Mouse (Mus musculus): ENCODE measurements around the gene Tha1. TPM values are rescaled to one million over a fixed set of nuclear protein-coding genes. Genes with fewer than 3 reads are reported as not detected.

The Tha1 gene
- polyA plus RNA-seq, 1 experiment from 2014 or later = 1.9 TPM

DNA sequence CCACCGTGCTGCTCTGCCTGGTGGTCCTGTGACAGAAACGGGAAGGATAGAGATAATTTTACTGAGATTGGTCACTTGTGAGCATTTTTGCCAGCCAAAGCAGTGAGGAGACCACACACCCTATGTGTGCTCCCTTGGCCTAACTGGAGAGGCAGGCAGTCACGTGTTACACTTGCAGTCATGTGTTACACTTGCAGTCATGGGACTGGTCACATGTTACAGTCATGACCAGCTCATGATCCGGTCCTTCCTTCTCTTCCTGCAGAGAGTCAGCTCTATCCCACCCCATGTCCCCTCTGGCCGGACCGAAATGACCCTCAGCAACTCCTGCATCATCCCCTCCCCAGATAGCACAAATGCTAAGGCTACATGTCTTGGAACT lies 7.7 kb upstream of the Tha1 start:
- no peak overlapping the region for H3K4me3 ChIP-seq (replicated peaks)
- H3K9ac ChIP-seq = no peak overlapping the region
- ATAC-seq (ENCODE audit: low read depth) (no peak), DNase-seq (no peak)
- 47% methylated on average over 6 of the region's 6 CpGs for WGBS (ENCODE audit: insufficient replicate concordance)
- H3K4me1 ChIP-seq (replicated peaks) = peaks cover 48% of the 10 kb centered on the region
- no peak overlapping the region for H3K4me2 ChIP-seq
- no peaks in the 10 kb centered on the region for H3K36me3 ChIP-seq
- peak overlapping the region; percentile 32; the same call in 1 of the 2 replicates for H3K27ac ChIP-seq
- H3K9me3 ChIP-seq (replicated peaks) = no peaks in the 10 kb centered on the region
- 0 out of 2 replicates have a peak, but pooled peaks cover 3% of the 10 kb centered on the region for H3K27me3 ChIP-seq

DNA sequence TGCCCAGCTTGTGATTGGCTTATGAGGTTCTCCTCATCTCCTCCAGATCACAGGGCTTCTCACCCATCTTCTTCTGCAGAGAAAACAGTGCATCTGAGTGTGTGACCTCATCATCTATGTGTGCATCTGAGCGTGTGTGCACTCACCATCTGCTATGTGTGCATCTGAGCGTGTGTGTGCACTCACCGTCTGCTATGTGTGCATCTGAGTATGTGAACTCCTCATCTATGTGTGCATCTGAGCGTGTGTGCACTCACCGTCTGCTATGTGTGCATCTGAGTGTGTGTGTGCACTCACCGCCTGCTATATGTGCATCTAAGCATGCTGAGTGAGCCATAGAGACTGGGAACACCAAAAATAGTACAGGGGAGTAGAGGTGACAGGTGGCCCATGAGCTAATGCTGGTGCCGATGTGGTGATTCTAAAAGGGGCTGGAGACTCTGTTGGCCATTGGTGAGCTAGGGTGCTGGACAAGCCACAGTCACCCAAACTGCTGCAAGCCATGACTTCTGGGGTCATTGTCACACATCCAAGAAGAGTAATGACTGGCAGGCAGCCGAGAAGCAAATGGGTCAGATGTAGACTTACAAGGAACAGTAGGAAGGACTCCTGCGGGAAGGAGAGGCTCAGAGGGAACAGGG lies 7.2 kb upstream of the Tha1 start:
- Histone ChIP-seq H3K27ac (peak overlapping the region; percentile 32; the same call in 1 of the 2 replicates), H3K27me3 (0 out of 2 replicates have a peak, but pooled peaks cover 3% of the 10 kb centered on the region), H3K4me1 (replicated peaks) (peaks cover 46% of the 10 kb centered on the region), H3K36me3 (no peaks in the 10 kb centered on the region), H3K4me3 (replicated peaks) (no peak overlapping the region), H3K9ac (no peak overlapping the region), H3K4me2 (no peak overlapping the region), H3K9me3 (replicated peaks) (no peaks in the 10 kb centered on the region)
- DNase-seq (no peak), ATAC-seq (ENCODE audit: low read depth) (no peak)
- WGBS (ENCODE audit: insufficient replicate concordance) = 76% methylated on average over 9 of the region's 9 CpGs

DNA sequence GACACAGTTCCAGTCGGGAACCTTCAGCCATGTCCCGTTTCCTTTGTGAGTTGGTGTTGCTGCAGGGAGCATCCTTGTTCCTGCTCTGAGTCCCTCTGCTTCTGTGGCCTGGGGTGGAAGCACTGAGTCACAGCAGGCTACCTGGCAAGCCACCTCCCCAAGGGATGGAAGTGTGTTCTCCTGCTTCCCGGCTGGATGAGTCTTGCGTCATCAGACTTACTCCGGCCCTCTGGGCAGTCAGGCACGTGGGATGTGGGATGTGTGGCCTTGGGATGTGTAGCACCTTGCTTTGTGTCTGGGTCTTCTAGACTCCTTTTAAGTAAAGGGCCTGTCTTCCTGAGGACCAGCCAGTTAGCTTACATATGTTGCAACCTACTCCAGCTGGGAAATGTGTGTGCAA lies 6.4 kb upstream of the Tha1 start:
- H3K9ac ChIP-seq = no peak overlapping the region
- WGBS (ENCODE audit: insufficient replicate concordance) = 65% methylated on average over 6 of the region's 6 CpGs
- H3K27me3 ChIP-seq = 0 out of 2 replicates have a peak, but pooled peaks cover 3% of the 10 kb centered on the region
- no peak overlapping the region for H3K4me2 ChIP-seq
- H3K27ac ChIP-seq = peak overlapping the region; percentile 66
- DNase-seq = no peak
- H3K4me1 ChIP-seq (replicated peaks) = peaks cover 51% of the 10 kb centered on the region
- no peaks in the 10 kb centered on the region for H3K9me3 ChIP-seq (replicated peaks)
- ATAC-seq (ENCODE audit: low read depth) = no peak
- H3K4me3 ChIP-seq (replicated peaks) = no peak overlapping the region
- no peaks in the 10 kb centered on the region for H3K36me3 ChIP-seq

DNA sequence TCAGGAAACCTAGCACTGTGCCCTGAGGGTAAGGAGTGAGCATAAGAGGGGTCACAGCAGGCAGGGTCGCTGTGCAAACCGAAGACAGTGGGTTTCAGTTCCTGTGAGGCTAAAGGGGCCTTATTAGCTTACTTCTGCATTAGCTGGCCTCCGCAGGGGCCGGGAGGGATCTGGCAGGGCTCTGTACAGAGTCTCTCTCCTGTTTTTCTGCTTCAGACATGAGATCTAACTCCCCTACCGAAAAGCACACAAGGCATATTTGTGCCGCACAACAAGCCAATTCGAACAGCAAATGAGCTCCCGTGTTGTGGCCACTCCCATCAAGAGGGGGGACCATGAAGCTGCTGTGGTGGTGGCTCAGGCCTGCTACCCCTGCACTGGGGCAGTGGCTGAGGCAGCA lies 5.6 kb upstream of the Tha1 start:
- H3K4me3 ChIP-seq (replicated peaks) = no peak overlapping the region
- no peak for ATAC-seq (ENCODE audit: low read depth)

DNA sequence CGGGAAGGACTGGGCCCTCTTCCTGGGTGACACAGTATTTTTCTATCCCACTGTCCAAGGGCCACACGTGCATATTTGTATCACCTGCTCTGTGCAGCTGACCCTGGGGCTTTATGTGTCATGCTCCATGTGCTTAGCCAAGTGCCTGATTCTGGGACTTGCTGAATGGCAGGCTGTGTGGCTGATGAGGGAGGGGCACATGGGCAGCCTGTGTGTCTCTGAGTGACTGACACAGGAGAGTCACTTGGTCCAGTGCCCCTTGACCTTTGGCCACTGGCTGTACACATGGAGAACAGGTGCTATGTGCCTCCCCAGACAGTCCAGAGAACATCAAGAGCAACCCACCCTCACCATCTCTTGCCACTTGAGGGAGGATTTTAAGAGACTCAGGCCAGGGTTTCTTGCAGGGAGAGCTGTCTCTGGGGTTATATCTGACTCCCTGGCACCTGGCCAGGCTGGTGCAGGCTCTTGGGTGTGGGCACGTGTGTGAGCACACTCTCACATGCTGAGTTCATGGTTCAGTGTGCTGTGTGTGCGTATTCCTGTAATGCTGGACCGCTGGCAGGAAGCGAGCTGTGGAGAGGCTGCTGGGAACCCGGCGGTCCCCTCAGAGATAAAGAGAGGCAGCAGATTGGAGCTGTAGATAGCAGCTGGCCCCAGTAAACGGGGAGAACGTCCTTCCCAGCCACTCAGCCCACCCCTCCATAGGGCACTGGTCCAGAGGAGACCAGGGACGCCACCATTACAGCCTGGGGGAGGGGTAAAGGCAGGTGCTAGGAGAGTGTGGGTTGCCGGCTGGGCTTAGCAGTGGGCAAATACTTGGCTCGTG lies 4.8 kb upstream of the Tha1 start:
- H3K9ac ChIP-seq = peak overlapping the region; percentile 26; the same call in 1 of the 2 replicates
- 6% methylated on average over 13 of the region's 13 CpGs for WGBS (ENCODE audit: insufficient replicate concordance)
- ATAC-seq (ENCODE audit: low read depth) = peak; percentile 26; the same call in 1 of the 2 replicates
- peaks cover 55% of the 10 kb centered on the region for H3K4me1 ChIP-seq (replicated peaks)
- no peaks in the 10 kb centered on the region for H3K9me3 ChIP-seq (replicated peaks)
- H3K4me2 ChIP-seq = peak overlapping the region; percentile 41
- DNase-seq = no peak
- H3K27me3 ChIP-seq = peaks cover 10% of the 10 kb centered on the region
- no peak overlapping the region for H3K4me3 ChIP-seq (replicated peaks)
- peak overlapping the region; percentile 66 for H3K27ac ChIP-seq
- H3K36me3 ChIP-seq = no peaks in the 10 kb centered on the region

More for the DNA sequence above, 5.6 kb upstream of the Tha1 start:
- DNase-seq = no peak
- peak overlapping the region; percentile 41 for H3K4me2 ChIP-seq
- no peaks in the 10 kb centered on the region for H3K9me3 ChIP-seq (replicated peaks)
- H3K27ac ChIP-seq = peak overlapping the region; percentile 66
- H3K27me3 ChIP-seq = 0 out of 2 replicates have a peak, but pooled peaks cover 3% of the 10 kb centered on the region
- 12% methylated on average over 8 of the region's 8 CpGs for WGBS (ENCODE audit: insufficient replicate concordance)
- H3K36me3 ChIP-seq = no peaks in the 10 kb centered on the region
- H3K9ac ChIP-seq = no peak overlapping the region
- H3K4me1 ChIP-seq (replicated peaks) = peaks cover 51% of the 10 kb centered on the region

DNA sequence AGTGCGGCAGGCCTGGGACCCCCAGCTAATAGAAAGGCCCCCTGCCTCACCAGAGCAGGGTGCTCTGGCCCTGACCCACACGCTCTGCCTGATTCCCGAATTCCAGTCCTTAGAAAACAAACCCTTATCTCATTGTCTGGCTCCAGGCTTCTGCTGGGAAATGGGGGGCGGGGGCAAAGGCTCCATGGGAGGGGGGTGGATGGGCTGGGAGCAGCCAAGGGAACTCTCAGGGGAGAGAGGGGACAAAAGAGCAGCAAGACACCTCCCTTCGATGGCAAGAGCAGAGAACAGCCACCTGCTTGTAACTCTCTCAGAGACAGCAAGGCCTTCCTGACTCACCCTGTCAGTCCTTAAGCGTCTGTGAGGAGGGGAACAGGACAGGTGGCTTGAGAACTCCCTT lies 2.4 kb upstream of the Tha1 start:
- no peak overlapping the region for H3K27ac ChIP-seq
- WGBS (ENCODE audit: insufficient replicate concordance) = 47% methylated on average over 6 of the region's 6 CpGs
- peaks cover 60% of the 10 kb centered on the region for H3K4me1 ChIP-seq (replicated peaks)
- no peak overlapping the region for H3K9ac ChIP-seq
- no peak overlapping the region for H3K4me2 ChIP-seq
- peaks cover 34% of the 10 kb centered on the region for H3K27me3 ChIP-seq
- no peak for DNase-seq
- no peak for ATAC-seq (ENCODE audit: low read depth)
- no peaks in the 10 kb centered on the region for H3K9me3 ChIP-seq (replicated peaks)
- no peak overlapping the region for H3K4me3 ChIP-seq (replicated peaks)
- H3K36me3 ChIP-seq = no peaks in the 10 kb centered on the region

DNA sequence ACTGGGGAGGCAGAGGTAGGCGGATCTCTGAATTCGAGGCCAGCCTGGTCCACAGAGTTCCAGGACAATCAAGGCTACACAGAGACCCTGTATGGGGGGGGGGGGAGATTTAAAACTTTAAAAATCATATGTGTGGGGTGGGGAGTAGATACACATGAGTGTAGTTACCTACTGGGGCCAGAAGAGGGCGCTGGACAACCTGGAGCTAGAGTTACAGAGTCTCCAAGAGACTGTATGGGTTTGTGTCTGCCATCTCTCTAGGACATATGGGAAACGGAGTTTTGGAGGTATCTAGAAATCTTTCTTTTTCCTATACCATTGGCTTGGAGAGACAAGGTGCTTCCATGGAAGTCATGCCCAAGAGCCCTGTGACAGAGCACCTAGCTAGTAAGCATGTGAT lies 1.1 kb upstream of the Tha1 start:
- Histone ChIP-seq H3K4me3 (replicated peaks) (no peak overlapping the region), H3K27ac (no peak overlapping the region), H3K36me3 (no peaks in the 10 kb centered on the region), H3K27me3 (peaks cover 34% of the 10 kb centered on the region), H3K4me2 (no peak overlapping the region), H3K9me3 (replicated peaks) (no peaks in the 10 kb centered on the region), H3K9ac (no peak overlapping the region), H3K4me1 (replicated peaks) (peaks cover 56% of the 10 kb centered on the region)
- DNase-seq = no peak
- WGBS (ENCODE audit: insufficient replicate concordance) = 46% methylated on average over 4 of the region's 4 CpGs
- ATAC-seq (ENCODE audit: low read depth) = no peak

DNA sequence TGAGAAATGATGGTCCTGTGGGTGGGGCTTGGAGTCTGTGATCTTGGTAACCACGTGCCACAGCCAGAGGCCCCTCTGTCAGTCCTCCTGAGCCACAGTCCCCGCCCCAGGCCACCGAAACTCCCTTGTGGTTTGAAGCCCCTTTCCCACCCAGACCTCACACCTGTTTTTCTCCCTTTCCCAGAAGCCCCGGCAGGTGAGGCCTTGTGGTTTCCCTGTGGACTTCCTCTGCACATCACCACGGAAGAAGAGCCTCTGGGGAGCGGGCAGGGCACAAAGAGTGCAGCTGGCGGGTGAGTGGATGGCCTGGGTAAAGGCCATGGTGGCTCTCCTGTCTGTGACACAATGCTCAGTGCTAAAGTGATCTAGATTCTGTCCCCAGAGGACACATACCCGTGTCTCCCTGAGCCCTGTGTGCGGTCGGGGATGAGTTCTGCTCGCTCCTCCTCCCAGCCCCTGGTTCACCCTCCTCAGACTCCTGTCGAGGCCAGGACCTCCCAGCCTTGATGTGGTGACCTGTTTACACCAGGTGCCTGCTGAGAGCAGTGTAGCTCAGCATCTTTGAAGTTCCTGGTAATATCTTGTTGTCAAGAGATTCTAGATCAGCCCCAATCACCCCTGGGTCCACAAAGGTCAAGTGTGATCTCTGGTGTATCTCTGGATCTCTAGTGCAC lies 1.2 kb downstream of the Tha1 start:
- Histone ChIP-seq H3K9ac (no peak overlapping the region), H3K27me3 (peaks cover 31% of the 10 kb centered on the region), H3K4me2 (no peak overlapping the region), H3K4me1 (replicated peaks) (peaks cover 33% of the 10 kb centered on the region), H3K36me3 (no peaks in the 10 kb centered on the region), H3K27ac (no peak overlapping the region), H3K4me3 (replicated peaks) (no peak overlapping the region), H3K9me3 (replicated peaks) (no peaks in the 10 kb centered on the region)
- DNase-seq (no peak), ATAC-seq (ENCODE audit: low read depth) (no peak)
- 30% methylated on average over 12 of the region's 12 CpGs for WGBS (ENCODE audit: insufficient replicate concordance)

DNA sequence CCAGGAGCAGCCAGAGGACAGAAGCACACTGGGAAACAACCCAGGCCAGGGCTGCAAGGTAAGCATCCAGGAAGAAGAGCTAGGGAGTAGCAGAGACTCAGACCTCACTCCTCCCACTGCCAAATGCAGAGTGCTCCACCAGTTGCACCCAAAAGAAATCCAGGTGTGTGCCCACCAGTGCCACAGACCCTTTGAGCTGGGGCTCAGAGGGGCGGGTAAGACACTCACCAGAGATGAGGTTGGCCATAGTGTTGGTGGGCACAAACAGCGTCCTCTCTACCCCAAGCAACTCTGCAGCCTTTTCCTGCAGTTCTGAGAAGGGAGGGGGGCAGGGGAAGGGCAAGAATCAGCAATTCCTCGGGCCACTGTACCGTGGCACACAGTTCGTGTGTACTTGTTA lies 1.9 kb downstream of the Tha1 start:
- DNase-seq = no peak
- Histone ChIP-seq H3K4me3 (replicated peaks) (no peak overlapping the region), H3K9me3 (replicated peaks) (no peaks in the 10 kb centered on the region), H3K4me2 (no peak overlapping the region), H3K36me3 (no peaks in the 10 kb centered on the region), H3K27me3 (peaks cover 31% of the 10 kb centered on the region), H3K4me1 (replicated peaks) (peaks cover 28% of the 10 kb centered on the region), H3K27ac (no peak overlapping the region), H3K9ac (no peak overlapping the region)
- 42% methylated on average over 5 of the region's 5 CpGs for WGBS (ENCODE audit: insufficient replicate concordance)
- no peak for ATAC-seq (ENCODE audit: low read depth)

DNA sequence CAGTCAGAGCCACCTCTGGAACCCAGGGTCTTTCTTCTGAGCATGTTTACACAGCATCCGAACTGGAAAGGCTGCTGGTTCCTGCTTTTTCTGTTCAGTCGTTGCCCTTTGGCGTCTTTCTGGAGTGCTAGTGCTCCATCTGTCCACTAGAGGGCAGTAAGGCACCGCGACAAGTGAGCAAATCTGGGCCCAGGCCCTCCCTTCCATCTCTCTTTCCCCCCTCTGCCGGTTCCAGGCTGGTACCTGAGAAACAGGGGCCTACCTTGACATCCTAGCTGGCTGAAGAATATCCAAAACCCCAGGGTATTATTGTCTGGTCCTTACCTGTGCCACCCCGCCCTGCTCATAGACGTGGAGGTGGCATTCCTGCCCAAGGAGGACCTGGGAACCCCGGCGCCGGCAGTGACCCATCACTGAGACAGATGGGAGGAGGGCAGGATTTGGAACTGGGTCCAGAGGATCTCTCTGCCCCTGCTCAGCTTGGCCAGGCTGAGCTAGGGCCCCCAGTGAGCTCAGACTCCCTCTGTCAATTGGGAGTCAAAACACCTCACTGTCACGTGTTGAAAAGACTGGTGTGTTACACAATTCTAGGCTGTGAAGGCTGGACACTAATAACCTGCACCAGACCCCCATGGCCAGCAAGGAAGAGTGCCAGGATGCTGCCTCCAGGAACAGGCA lies 2.5 kb downstream of the Tha1 start:
- Histone ChIP-seq H3K27me3 (peaks cover 32% of the 10 kb centered on the region), H3K4me1 (replicated peaks) (peaks cover 28% of the 10 kb centered on the region), H3K9ac (no peak overlapping the region), H3K4me3 (replicated peaks) (no peak overlapping the region), H3K9me3 (replicated peaks) (no peaks in the 10 kb centered on the region), H3K4me2 (no peak overlapping the region), H3K27ac (no peak overlapping the region), H3K36me3 (no peaks in the 10 kb centered on the region)
- DNase-seq (peak; percentile 29), ATAC-seq (ENCODE audit: low read depth) (no peak)
- 39% methylated on average over 12 of the region's 12 CpGs for WGBS (ENCODE audit: insufficient replicate concordance)

DNA sequence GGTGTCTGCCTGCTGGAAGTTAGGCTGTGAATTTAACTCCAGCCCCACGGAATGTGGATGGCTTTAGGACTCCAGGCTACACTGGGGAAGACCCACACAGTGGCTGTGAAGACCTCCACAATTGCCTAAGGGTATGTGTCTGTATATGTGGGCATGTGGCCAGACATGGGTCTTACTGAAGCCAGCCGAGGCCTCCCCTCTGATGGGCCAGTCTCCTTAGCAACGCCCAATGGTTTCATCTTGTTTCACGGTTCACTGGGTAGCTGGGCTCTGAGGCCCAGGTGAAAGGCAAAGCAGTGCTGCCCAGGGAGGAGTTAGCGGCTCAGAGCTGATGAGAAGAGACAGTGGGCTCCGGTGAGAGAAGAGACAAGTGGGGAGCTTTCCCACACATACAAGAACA lies 7.3 kb downstream of the Tha1 start:
- peaks cover 3% of the 10 kb centered on the region; the same call in 1 of the 2 replicates for H3K4me1 ChIP-seq (replicated peaks)
- no peaks in the 10 kb centered on the region for H3K36me3 ChIP-seq
- no peak for DNase-seq
- H3K9me3 ChIP-seq (replicated peaks) = no peaks in the 10 kb centered on the region
- no peak for ATAC-seq (ENCODE audit: low read depth)
- no peak overlapping the region for H3K4me3 ChIP-seq (replicated peaks)
- H3K27ac ChIP-seq = no peak overlapping the region
- 57% methylated on average over 6 of the region's 6 CpGs for WGBS (ENCODE audit: insufficient replicate concordance)
- H3K9ac ChIP-seq = no peak overlapping the region
- H3K27me3 ChIP-seq = peaks cover 44% of the 10 kb centered on the region
- no peak overlapping the region for H3K4me2 ChIP-seq
